Mouse (Mus musculus): ENCODE data around the gene Agpat3.
A peak's percentile ranks its signal among the peaks of the same experiment; 100 is the strongest.

DNA sequence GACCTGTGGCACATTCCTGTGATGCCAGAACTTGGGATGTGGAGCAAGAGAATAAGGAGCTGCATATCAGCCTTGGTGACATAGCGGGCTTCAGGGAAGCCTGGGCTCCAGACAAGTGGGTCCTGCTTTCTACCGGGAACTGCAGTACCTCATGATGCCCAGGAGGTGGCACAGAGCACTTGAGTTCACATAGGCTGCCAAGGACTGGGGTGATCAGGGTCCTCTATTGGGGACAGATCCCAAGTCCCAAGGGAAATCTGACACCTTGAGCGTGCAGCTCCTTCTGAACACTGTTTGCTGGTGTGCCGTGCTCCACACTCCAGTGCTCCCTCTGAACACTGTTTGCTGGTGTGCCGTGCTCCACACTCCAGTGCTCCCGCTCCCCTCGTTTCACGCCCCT is 73.1 kb downstream of the Agpat3 start:
- TF ChIP-seq POLR2A (IDR thresholded peaks at IDR 0.05; ENCODE audit: extremely low read depth, insufficient read depth, low read length) (no peak), CTCF (IDR thresholded peaks at IDR 0.05; ENCODE audit: low read depth, low read length) (peak; percentile 85)
